Mouse (Mus musculus): Measurements from ENCODE around the gene Irf3.

DNA sequence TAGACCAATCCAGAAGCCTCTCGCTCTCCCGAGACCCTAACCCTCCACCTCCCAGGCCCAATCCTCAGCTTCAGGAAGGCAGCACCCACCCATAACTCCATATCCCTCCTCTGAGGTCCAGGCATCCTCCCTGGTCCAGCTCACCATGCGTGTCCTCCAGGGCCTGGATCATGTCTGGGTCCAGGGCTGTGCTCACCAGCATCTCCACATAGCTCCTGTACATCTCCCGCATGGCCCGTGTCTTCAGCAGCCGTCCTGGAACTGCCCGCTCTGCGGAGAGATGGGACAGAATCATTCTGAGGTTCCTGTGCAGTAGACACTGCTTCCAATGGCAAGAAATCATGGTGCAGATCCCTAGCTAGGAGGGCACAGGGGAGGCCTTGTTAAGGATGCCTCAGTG is 33.4 kb downstream of the Irf3 start:
- TF ChIP-seq CTCF (IDR thresholded peaks at IDR 0.05; ENCODE audit: control insufficient read depth, insufficient read depth, low read length) (no peak), POLR2A (IDR thresholded peaks at IDR 0.05; ENCODE audit: borderline replicate concordance, control insufficient read depth, low read depth, low read length) (no peak)

All from bone marrow, adult 2 months (tissue).